Mouse (Mus musculus) adrenal gland, adult 2 months (tissue): ENCODE results near the gene Lonrf2. TPM values are rescaled to one million over a fixed set of nuclear protein-coding genes. Genes with fewer than 3 reads are reported as not detected.

Source experiments
- DNase-seq: peaks from one replicate; pipeline ENCODE4 v3.0.0; 2021
- long read RNA-seq: library from polyadenylated mRNA; stranded (forward); transcript quantifications from one replicate; pipeline ENCODE4 v2.0.0, GENCODE M21; 2021
- polyA plus RNA-seq: library from polyadenylated mRNA; depleted of rRNA; stranded (reverse); fragments of >200 nt; gene quantifications from 2 replicates; pipeline ENCODE4 v1.2.3, GENCODE M21; 2012; rRNA removed
- total RNA-seq, 2 experiments: library from RNA; stranded (reverse); gene quantifications; 2 replicates each; pipeline ENCODE4 v1.2.3; 2021

Gene Lonrf2
- total RNA-seq (1 to 10 TPM; 4.6 to 7.1 TPM), polyA plus RNA-seq (2.9 TPM in 2 replicates)
- long read RNA-seq, full-length matches to known transcripts = 1 of 2 reads
- long read RNA-seq, partial matches to known transcripts = 0 of 2 reads
- long read RNA-seq, other reads (novel, unspliced or antisense) = 1 of 2 reads

GRCm38 (mm10) chr1:38836477-38836872 is at the start of gene Lonrf2:
Lonrf2 (minus strand) TSS chr1:38836711.
- DNase-seq = no peak

GRCm38 (mm10) chr1:38885956-38886355 is 49.4 kb upstream of the Lonrf2 start:
- no peak for DNase-seq

- no peak for DNase-seq
Measured at GRCm38 (mm10) chr1:38883766-38884165, 47.3 kb upstream of the Lonrf2 start.

GRCm38 (mm10) chr1:38882746-38883145 is 46.2 kb upstream of the Lonrf2 start:
- DNase-seq = no peak

- DNase-seq = peak; percentile 51
Measured at GRCm38 (mm10) chr1:38881366-38881765, 44.9 kb upstream of the Lonrf2 start.

- no peak for DNase-seq
Measured at GRCm38 (mm10) chr1:38876671-38877382, 40.3 kb upstream of the Lonrf2 start.

GRCm38 (mm10) chr1:38873911-38874310 is 37.4 kb upstream of the Lonrf2 start:
- no peak for DNase-seq

- no peak for DNase-seq
Measured at GRCm38 (mm10) chr1:38871834-38872233, 35.3 kb upstream of the Lonrf2 start.

GRCm38 (mm10) chr1:38869398-38870195 is 33.1 kb upstream of the Lonrf2 start:
- no peak for DNase-seq

GRCm38 (mm10) chr1:38866242-38866641 is 29.7 kb upstream of the Lonrf2 start:
- DNase-seq = no peak

GRCm38 (mm10) chr1:38864341-38864740 is 27.8 kb upstream of the Lonrf2 start:
- no peak for DNase-seq

- DNase-seq = peak; percentile 24
Measured at GRCm38 (mm10) chr1:38862213-38862612, 25.7 kb upstream of the Lonrf2 start.

GRCm38 (mm10) chr1:38860867-38861524 is 24.5 kb upstream of the Lonrf2 start:
- DNase-seq = no peak

GRCm38 (mm10) chr1:38860207-38860606 is 23.7 kb upstream of the Lonrf2 start:
- DNase-seq = peak; percentile 2

GRCm38 (mm10) chr1:38856196-38856595 is 19.7 kb upstream of the Lonrf2 start:
- peak; percentile 36 for DNase-seq

GRCm38 (mm10) chr1:38852250-38852649 is 15.7 kb upstream of the Lonrf2 start:
- DNase-seq = no peak

- no peak for DNase-seq
Measured at GRCm38 (mm10) chr1:38850650-38851049, 14.1 kb upstream of the Lonrf2 start.

- no peak for DNase-seq
Measured at GRCm38 (mm10) chr1:38848451-38849289, 12.2 kb upstream of the Lonrf2 start.

GRCm38 (mm10) chr1:38847975-38848374 is 11.5 kb upstream of the Lonrf2 start:
- no peak for DNase-seq

GRCm38 (mm10) chr1:38843275-38843674 is 6.8 kb upstream of the Lonrf2 start:
- no peak for DNase-seq

GRCm38 (mm10) chr1:38842861-38843260 is 6.3 kb upstream of the Lonrf2 start:
- DNase-seq = no peak

GRCm38 (mm10) chr1:38839944-38840343 is 3.4 kb upstream of the Lonrf2 start:
- no peak for DNase-seq
